Mouse (Mus musculus): Measurements from ENCODE around the gene Hist1h3h.

GRCm38 (mm10) chr13:21745006-21745405 lies 27.5 kb downstream of the Hist1h3h start:
- TF ChIP-seq CTCF (IDR thresholded peaks at IDR 0.05; ENCODE audit: low read depth) (no peak), EP300 (IDR thresholded peaks at IDR 0.05; ENCODE audit: low read depth) (no peak)

All from heart, postnatal 0 days (tissue).